Mouse (Mus musculus) neural tube, embryonic 11.5 days (tissue): ENCODE data around the gene Zc3hav1. TPM values are rescaled to one million over a fixed set of nuclear protein-coding genes. Genes with fewer than 3 reads are reported as not detected.

Experiments used
- ATAC-seq: fragments of 200-750 bp; cut with Nextera tagmentation; 2 replicates; pipeline ENCODE4 v1.8.0; 2017; ENCODE audit warnings: moderate number of reproducible peaks, mild to moderate bottlenecking, moderate TSS enrichment, moderate library complexity; ENCODE audit not compliant: insufficient read depth, low FRiP score, low TSS enrichment
- DNase-seq: peaks from one replicate; pipeline ENCODE4 v3.0.0-alpha.2; 2015; ENCODE audit warnings: low spot score
- H3K27ac ChIP-seq: fragments of 300-500 bp; sonication (generic); 2 replicates; pipeline ENCODE4 v1.5.1; 2014; ENCODE audit warnings: low read depth, mild to moderate bottlenecking, low read length
- H3K27me3 ChIP-seq: fragments of 300-500 bp; sonication (generic); 2 replicates; pipeline ENCODE4 v1.6.1; 2014; ENCODE audit warnings: mild to moderate bottlenecking, low read length, mixed read lengths; ENCODE audit not compliant: control insufficient read depth, insufficient read depth
- H3K36me3 ChIP-seq: fragments of 300-500 bp; sonication (generic); 2 replicates; pipeline ENCODE4 v1.6.1; 2014; ENCODE audit warnings: mild to moderate bottlenecking, low read length, moderate library complexity, mixed read lengths; ENCODE audit not compliant: control insufficient read depth, insufficient read depth
- H3K4me1 ChIP-seq: fragments of 300-500 bp; sonication (generic); 2 replicates; pipeline ENCODE4 v1.6.1; 2014; ENCODE audit warnings: low read length, mixed read lengths; ENCODE audit not compliant: control insufficient read depth, insufficient read depth
- H3K4me2 ChIP-seq: fragments of 300-500 bp; sonication (generic); 2 replicates; pipeline ENCODE4 v1.6.1; 2014; ENCODE audit warnings: low read depth, mild to moderate bottlenecking, moderate library complexity
- H3K4me3 ChIP-seq: fragments of 300-500 bp; sonication (generic); 2 replicates; pipeline ENCODE4 v1.5.1; 2014; ENCODE audit warnings: low read depth, low read length
- H3K9ac ChIP-seq: fragments of 300-500 bp; sonication (generic); 2 replicates; pipeline ENCODE4 v1.6.1; 2014; ENCODE audit warnings: mild to moderate bottlenecking, low read length
- H3K9me3 ChIP-seq: fragments of 300-500 bp; sonication (generic); 2 replicates; pipeline ENCODE4 v1.6.1; 2016; ENCODE audit warnings: low read length; ENCODE audit not compliant: control insufficient read depth
- WGBS: fragments of 180-500 bp; shearing (Covaris S2); extraction: QIAGEN DNeasy Blood & Tissue Kit; methylation state at CpG from one replicate; pipeline ENCODE4 v1.1.7; 2014; 5-methylcytosine and 5-hydroxymethylcytosine counted together
- polyA plus RNA-seq: library from polyadenylated mRNA; unstranded; fragments of >200 nt; fragmentation: Nextera tagmentation; extraction: Ambion mirVana; gene quantifications from 2 replicates; pipeline ENCODE4 v1.2.1, GENCODE M21; 2014

Zc3hav1 gene
- polyA plus RNA-seq, 1 experiment from 2014 or later = 1.4 TPM

DNA sequence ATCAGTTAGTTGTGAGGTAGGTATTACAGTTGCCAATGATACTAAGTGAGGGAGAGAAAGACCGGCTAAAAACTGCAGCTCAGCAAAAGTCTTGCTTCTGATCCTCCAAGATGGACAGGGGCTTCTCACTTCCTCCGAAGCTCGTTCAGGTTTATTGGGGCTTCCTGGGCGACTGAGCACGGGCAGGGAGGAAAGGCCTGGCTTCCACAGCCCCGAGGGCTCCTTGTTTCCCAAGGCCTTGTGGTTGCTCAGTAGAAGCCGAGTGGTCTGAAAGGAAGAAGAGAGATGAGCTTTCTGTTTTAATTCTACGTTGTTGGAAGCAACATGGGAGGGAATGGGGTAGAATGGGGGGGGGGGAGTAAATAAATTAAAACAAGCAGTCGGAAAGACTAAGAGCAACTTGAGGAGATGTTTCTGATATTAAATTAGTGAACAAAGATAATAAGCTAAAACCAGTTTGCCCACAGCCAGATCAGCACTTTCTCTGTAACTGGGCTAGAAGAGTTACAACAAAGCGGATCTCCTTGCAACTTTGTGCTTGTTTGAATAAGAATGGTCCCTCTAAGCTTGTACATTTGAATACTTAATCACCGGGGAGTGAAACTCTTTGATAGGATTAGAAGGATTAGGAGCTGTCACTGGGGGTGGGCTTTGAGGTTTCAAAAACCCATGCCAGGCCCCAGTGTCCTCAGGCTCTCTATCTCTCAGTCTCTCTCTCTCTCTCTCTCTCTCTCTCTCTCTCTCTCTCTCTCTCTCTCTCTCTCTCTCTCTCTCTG lies 61.3 kb downstream of the Zc3hav1 start:
- WGBS = 63% methylated on average over 11 of the region's 11 CpGs
- Histone ChIP-seq H3K27ac (no peak overlapping the region), H3K36me3 (peaks cover 6% of the 10 kb centered on the region), H3K4me2 (no peak overlapping the region), H3K9ac (no peak overlapping the region), H3K4me3 (no peak overlapping the region), H3K4me1 (peaks cover under 1% of the 10 kb centered on the region; the same call in 1 of the 2 replicates), H3K27me3 (no peaks in the 10 kb centered on the region), H3K9me3 (no peaks in the 10 kb centered on the region)
- DNase-seq (no peak), ATAC-seq (no peak)

DNA sequence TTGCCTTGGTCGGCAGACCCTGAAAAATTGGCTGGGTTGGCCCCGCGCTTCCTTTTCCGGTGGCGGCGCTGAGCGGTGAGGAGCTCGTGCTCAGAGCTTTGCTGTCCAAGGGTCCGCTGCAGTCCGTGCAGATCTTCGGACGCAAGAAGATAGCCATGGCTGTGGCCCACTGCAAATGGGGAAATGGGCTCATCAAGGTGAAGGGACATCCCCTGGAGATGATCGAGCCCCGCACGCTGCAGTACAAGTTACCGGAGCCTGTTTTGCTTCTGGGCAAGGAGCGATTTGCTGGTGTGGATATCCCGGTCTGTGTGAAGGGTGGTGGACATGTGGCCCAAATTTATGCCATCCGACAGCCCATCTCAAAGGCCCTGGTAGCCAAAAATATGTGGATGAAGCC lies 70.0 kb downstream of the Zc3hav1 start:
- no peak overlapping the region for H3K27ac ChIP-seq
- H3K4me1 ChIP-seq = no peaks in the 10 kb centered on the region
- no peak overlapping the region for H3K9ac ChIP-seq
- DNase-seq (no peak), ATAC-seq (no peak)
- no peaks in the 10 kb centered on the region for H3K9me3 ChIP-seq
- no peaks in the 10 kb centered on the region for H3K27me3 ChIP-seq
- no peak overlapping the region for H3K4me2 ChIP-seq
- 98% methylated on average over 19 of the region's 19 CpGs for WGBS
- H3K36me3 ChIP-seq = peaks cover 6% of the 10 kb centered on the region; the same call in 1 of the 2 replicates
- H3K4me3 ChIP-seq = no peak overlapping the region

DNA sequence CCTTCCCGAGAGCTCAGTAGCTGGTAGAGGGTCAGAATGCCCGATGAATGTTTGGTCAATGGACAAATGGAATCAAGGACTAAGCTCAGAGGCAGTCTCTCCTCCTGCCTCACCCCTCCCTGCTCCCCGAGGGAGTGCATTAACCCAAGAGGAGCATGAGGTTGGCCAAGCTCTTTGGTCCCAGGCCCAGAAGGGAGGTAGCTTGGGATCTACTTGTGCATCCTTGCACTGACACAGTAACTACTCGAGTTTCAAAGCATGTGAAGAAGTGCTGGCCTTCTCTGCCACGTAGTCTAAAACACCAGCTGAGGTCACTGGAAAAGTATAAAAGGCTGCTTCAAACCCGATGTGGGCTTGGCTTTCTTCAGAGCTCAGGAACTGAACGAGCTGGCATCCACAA lies 89.9 kb downstream of the Zc3hav1 start:
- H3K9ac ChIP-seq = no peak overlapping the region
- ATAC-seq (no peak), DNase-seq (no peak)
- H3K27me3 ChIP-seq = no peaks in the 10 kb centered on the region
- no peak overlapping the region for H3K4me3 ChIP-seq
- no peaks in the 10 kb centered on the region for H3K4me1 ChIP-seq
- H3K9me3 ChIP-seq = no peaks in the 10 kb centered on the region
- no peak overlapping the region for H3K4me2 ChIP-seq
- WGBS = 77% methylated on average over 7 of the region's 7 CpGs
- H3K36me3 ChIP-seq = no peaks in the 10 kb centered on the region
- no peak overlapping the region for H3K27ac ChIP-seq

DNA sequence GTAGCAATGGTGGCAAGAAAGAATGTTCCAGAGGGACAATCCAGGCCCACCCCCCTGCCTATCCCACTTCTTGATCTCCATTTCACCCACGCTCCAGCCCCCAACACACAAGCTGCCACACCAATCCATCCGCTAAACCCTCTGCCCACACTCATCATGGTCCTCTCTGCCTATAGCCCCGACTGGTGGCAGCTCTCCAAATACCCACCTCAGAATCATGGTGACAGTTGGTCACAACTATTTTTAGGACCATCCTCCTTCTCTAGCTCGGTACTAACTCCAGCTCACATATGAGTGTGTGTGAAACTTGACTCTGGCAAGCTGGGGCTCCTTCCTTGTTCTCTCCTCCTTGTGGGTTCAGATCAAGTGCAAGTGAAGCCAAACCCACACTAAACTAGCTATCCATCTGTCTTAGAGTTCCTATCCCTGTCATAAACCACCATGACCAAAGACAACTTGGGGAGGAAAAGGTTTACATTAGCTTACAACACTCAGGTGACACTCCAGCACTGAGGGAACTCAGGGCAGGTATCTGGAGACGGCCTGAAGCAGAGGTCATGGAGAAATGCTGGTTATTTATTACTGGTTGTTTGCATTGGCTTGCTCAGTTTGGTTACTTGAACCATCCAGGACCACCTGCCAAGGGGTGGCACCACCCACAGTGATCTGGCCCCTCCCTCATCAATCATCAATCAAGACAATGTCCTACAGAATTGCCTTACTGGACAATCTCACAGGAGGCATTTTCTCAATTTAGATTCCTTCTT lies 90.8 kb downstream of the Zc3hav1 start:
- no peak overlapping the region for H3K27ac ChIP-seq
- 80% methylated on average over 5 of the region's 5 CpGs for WGBS
- no peak overlapping the region for H3K4me3 ChIP-seq
- H3K4me1 ChIP-seq = no peaks in the 10 kb centered on the region
- DNase-seq (no peak), ATAC-seq (no peak)
- H3K27me3 ChIP-seq = no peaks in the 10 kb centered on the region
- no peak overlapping the region for H3K4me2 ChIP-seq
- H3K9ac ChIP-seq = no peak overlapping the region
- H3K36me3 ChIP-seq = no peaks in the 10 kb centered on the region
- no peaks in the 10 kb centered on the region for H3K9me3 ChIP-seq

DNA sequence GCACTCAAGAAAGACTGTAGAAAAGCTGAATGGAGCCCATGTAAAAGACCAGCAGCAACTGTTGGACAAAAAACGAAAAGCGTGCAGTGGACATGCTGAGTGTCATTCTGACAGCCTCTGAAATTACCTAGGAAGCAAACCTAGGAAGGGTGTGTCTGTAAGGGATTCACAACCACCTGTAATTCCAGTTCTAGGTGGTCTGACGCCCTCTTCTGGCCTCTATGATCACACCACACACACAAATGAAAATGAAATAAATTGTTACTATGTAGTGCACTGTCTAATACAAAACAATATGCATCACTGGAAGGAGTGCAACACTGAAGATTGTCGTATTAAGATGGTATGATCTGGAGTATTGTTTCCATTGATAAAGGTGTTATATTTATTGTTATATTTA lies 92.5 kb downstream of the Zc3hav1 start:
- WGBS = 70% methylated on average over 4 of the region's 4 CpGs
- no peak overlapping the region for H3K4me3 ChIP-seq

DNA sequence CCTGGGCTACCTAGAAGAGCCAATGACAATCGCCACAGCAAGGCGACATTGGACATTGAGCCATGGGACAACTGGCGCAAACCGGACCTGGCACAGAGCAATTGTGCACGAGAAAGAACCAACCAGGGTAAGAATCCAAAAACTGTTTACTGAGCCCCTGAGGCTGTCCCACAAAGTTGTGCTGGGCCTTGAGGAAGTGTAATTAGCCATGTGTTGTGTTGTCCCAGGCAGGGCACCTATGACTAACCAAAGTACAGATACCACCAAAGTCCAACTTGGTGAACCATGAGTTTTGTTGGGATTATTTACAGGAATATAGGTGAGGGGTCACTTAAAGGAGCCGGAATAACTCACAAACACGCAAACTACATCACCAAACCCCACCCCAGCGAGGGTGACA lies 96.9 kb downstream of the Zc3hav1 start:
- Histone ChIP-seq H3K4me3 (no peak overlapping the region), H3K9me3 (no peaks in the 10 kb centered on the region), H3K4me1 (peaks cover 4% of the 10 kb centered on the region), H3K27me3 (no peaks in the 10 kb centered on the region), H3K27ac (no peak overlapping the region), H3K4me2 (no peak overlapping the region), H3K9ac (no peak overlapping the region), H3K36me3 (no peaks in the 10 kb centered on the region)
- DNase-seq = no peak
- no peak for ATAC-seq
- 91% methylated on average over 8 of the region's 8 CpGs for WGBS

More for the DNA sequence above, 92.5 kb downstream of the Zc3hav1 start:
- no peaks in the 10 kb centered on the region for H3K9me3 ChIP-seq
- H3K4me1 ChIP-seq = no peaks in the 10 kb centered on the region
- no peak for DNase-seq
- no peak for ATAC-seq
- H3K27ac ChIP-seq = no peak overlapping the region
- H3K4me2 ChIP-seq = no peak overlapping the region
- H3K36me3 ChIP-seq = no peaks in the 10 kb centered on the region
- H3K27me3 ChIP-seq = no peaks in the 10 kb centered on the region
- no peak overlapping the region for H3K9ac ChIP-seq

DNA sequence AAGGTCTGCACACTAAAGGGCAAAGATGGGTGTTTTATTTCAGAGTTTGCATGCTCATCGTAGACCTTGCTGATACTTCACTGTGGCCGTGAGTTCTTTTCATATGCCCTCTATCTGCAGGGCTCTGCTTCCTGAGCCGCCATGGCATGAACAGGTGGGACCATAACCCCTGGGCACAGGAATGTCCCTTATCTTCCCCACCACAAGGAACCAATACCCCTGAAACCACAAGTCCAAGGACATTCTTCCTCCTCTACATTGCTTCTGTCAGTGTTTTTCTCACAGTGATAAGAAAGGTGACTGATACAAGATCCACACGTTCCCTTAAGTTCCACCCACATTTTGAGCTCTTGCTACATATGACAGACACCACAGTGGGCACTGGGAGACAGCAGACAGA lies 97.6 kb downstream of the Zc3hav1 start:
- no peaks in the 10 kb centered on the region for H3K27me3 ChIP-seq
- no peaks in the 10 kb centered on the region for H3K36me3 ChIP-seq
- no peak for ATAC-seq
- peaks cover 9% of the 10 kb centered on the region for H3K4me1 ChIP-seq
- H3K9me3 ChIP-seq = no peaks in the 10 kb centered on the region
- H3K9ac ChIP-seq = no peak overlapping the region
- H3K4me2 ChIP-seq = no peak overlapping the region
- no peak overlapping the region for H3K4me3 ChIP-seq
- no peak for DNase-seq
- no peak overlapping the region for H3K27ac ChIP-seq
- 95% methylated on average over 4 of the region's 4 CpGs for WGBS

DNA sequence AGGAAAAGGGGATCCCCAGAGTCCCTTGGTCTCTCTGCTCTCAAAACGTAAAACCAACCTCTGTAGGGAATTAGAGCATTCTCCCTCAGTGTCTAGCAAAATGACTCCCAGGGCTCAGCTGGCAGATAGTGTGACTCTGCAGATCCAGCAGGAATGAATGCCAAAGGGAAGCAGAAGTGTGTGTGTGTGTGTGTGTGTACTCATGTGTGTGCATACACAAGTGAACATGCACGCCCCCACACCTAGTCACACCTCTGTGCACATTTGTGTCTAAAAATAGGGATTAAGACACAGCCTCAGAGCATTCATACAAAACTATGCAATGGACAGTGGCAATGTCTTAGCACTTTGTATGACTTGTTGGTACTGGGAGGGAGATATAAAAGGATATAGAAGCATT lies 98.6 kb downstream of the Zc3hav1 start:
- Histone ChIP-seq H3K4me3 (no peak overlapping the region), H3K27ac (no peak overlapping the region), H3K9ac (no peak overlapping the region), H3K36me3 (no peaks in the 10 kb centered on the region), H3K4me1 (peaks cover 14% of the 10 kb centered on the region), H3K9me3 (no peaks in the 10 kb centered on the region), H3K4me2 (no peak overlapping the region), H3K27me3 (no peaks in the 10 kb centered on the region)
- no peak for ATAC-seq
- 74% methylated on average over 2 of the region's 2 CpGs for WGBS
- DNase-seq = no peak
